Mouse (Mus musculus) thymus, adult 18-20 months (tissue): Measurements from ENCODE around the gene Hbb-bh2.
"Not testable (repeated sequence)": the region's sequence is repeated elsewhere in the genome, so short reads cannot be mapped to it uniquely, and the experiment has no call there.

Source experiments
- DNase-seq, 2 experiments: peaks; one replicate each; pipeline ENCODE4 v3.0.0; 2022; ENCODE audit warnings: mixed read lengths in 2 of 2

Gene Hbb-bh2

DNA sequence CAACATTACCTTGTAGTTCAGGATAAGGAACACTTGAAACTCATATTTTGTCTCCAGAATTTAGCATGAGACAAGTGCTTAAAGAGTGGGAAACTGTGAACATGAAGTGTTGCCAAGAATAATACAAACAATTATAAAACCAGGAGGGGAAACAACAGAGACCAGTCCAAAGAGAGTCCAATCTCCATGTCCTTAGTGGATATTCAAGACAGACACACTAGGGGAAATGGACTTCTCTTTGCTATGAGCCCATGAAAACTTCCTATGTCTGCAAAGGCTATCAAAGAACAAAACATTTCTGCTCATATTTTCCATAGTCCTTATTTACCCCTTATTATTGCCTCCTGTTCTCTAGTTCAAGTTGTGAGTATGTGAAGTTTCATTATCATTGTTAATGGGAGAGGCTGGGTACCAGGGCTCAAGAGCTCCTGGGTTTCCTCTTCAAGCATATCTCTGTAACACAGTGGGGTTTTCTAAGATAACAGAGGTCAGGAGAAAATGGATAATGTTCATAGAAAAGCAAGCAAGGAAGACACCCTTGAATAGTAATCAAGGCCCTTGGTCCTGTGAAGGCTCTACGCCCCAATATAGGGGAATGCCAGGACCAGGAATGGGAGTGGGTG is 29.0 kb downstream of the Hbb-bh2 start:
- DNase-seq, result no peak

DNA sequence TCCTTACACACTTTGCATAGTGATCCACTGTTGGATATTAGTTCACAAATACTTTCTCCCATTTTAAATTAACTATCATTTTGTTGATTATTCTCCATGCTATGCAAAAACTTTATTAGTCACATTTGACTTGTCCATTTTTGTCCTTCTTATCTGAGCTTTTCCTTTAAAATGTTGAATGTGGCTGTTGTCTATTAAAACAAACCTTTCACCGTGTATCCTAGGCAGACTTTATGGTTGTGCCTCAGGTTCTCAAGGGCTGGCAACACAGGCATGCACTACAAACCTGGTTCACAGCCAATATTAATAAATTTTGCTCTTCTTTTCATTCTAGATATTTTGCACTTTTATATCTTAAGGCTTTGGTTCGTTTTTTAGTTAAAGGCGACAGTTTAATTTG is 29.6 kb downstream of the Hbb-bh2 start:
- DNase-seq, result no peak

DNA sequence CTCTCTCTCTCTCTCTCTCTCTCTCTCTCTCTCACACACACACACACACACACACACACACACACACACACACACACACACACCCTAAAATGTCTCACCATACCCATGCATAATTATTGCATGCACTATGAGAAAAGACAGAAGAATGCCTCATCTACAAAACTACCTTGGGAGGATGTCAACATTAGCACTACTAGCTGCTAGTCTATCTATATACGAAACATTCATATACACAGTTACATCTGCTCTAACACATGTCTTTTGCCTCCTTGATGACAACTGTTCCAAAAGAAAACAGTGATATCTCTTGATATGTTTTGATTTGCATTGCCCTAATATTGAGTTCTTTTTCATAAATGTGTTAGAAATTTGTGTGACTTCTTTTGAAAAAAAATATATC is 30.0 kb downstream of the Hbb-bh2 start:
- DNase-seq, result no peak

DNA sequence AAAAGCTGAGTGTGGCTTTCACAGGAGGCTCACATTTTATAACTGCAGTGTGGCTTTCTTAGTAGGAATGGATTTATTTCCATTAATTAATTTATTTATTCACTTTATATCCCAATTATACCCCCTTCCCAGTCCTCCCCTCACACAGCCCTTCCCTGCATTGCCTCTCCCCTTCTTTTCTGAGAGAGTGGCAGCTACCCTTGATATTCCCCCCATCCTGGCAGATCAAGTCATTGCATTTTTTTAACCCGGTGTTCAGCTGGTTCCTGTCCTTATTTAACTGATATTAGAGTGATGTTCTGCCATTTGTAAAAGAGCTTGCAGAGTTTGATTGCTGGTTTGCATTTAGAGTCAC is 30.5 kb downstream of the Hbb-bh2 start:
- no peak for DNase-seq

DNA sequence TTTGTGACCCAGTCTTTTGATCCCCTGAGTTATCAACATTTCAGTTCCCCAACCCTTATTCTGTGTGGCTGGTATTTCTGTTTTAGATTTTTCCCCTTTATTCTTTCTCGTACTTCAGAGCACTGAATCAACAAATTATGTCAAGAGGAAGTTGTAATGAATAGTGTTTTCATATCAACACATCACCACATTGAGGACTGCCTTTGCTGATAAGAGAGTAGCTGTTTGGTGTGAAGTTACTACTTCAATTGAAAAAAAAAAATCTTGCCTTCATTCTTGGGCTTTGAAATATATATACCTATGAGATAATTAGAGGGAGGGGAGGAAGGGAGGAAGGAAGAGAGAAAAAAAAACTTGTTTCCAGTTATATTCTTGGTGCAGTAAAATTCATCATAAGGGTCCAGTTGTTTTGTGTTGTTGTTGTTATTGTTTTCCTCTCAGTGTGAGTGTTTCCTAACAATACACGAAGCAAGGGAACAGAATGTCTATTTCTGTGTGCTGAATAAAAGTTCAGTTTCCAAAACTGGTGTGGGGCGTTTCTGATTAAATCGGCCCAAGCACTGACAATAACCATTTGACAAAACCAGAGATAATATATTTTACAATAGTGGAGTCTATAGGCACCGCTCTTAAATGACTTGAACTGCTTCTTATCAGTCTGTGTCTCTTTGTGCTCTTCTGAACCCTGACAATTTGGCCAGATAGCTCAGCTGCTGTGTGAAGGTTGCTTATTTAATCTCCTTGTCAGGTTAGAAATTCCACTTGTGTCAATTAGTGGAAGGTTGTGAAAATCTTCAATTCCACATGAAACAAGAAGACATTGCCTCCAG is 31.1 kb downstream of the Hbb-bh2 start:
- no peak for DNase-seq

DNA sequence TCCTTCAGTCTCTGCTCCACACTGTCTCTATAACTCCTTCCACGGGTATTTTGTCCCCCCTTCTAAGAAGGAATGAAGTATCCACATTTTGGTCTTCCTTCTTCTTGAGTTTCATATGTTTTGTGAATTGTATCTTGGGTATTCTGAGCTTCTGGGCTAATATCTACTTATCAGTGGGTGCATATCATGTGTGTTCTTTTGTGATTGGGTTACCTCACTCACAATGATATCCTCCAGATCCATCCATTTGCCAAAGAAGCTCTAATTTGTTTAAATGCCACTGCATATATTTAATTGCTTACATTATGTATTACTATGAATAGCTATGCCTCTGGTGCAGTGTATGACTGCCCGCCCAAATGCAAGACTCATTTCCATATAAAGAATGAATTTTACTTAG is 32.2 kb downstream of the Hbb-bh2 start:
- DNase-seq, result not testable (repeated sequence)

DNA sequence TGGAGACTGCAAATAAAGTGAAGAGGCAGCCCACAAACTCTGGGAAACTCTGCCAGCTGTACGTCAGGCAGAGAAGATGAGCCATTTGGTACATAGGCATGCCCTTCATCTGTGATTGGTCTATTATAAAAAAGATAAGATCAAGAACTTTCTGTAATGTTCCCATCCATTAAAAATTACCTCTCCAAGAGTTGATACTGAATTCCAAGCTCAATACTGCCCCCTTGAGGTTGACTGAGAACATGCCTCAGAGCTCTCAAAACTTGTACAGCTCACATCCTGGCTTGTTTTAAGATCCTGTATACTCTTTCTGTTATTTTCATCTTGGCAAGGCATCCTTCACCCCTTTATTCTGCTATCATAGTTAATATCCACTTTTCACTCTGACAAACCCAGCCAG is 33.5 kb downstream of the Hbb-bh2 start:
- no peak for DNase-seq

DNA sequence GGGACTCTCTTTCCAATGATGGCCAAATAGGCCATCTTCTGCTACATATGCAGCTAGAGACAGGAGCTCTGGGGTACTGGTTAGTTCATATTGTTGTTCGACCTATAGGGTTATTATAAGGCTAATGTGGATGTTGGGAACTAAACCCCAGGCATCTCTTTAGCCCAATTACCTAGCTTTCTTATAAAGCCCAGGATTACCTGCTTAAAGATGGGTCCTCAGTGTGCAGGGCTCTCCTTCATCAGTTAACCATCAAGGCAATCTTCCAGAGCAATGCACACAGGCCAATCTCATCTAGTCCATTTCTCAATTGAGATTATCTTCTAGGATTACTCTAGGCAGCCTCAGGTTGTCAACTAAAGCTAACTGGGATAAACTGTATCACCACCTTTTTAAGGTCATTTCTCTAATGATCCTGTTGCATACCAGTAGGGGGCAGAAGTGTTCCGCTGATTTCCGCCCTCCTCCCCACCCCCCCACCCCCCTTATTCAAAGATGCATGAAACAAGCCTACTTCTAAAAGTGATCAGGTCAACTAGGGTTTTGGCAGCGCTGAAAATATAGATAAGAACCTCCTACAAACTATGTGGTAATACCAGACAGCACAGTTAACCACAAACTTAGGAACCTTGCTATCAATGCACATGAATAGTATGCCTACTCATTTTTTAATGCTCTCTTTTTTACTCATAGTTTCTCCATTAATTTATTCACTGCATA is 47.5 kb downstream of the Hbb-bh2 start:
- DNase-seq, result no peak

DNA sequence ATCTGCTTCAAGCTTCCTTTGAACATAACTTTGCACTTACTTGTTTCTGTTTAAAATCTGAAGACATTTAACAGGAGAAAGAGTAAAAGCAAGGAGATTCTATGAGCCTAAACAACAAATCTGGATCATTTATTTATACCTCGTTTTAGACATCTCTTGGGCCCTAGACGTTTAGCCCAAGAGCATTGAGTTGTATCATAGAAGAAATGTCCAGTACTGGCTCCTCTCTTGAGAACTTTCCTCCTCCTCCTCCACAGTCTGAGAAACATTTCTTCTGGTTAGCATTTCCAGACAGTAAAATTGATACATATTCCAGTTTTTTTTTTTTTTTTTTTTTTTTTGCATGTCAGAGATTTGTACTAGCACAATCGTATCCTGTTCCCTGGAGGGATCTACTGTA is 48.6 kb downstream of the Hbb-bh2 start, which contains the start of gene Olfr67:
TSS of gene Olfr67 (minus strand) at position 101 of the 400 bp plus-strand sequence.
- no peak for DNase-seq
